Mouse (Mus musculus) CH12.LX (cell line): ENCODE data around the gene Smurf2.

Source experiments
- CTCF ChIP-seq, 2 experiments: IDR thresholded peaks in 1 of 2; conservative IDR thresholded peaks in 1 of 2; 2 replicates each; pipeline ENCODE4 v1.5.1; 2011 to 2012; ENCODE audit warnings: low read depth in 2 of 2, low read length in 2 of 2, improper control_type of control experiment in 1 of 2, inconsistent platforms in 1 of 2, mild to moderate bottlenecking in 1 of 2, moderate library complexity in 1 of 2
- EP300 ChIP-seq: IDR thresholded peaks from 2 replicates; pipeline ENCODE4 v1.6.1; 2011; ENCODE audit warnings: low read length, improper control_type of control experiment
- JUND ChIP-seq: conservative IDR thresholded peaks from 2 replicates; pipeline ENCODE4 v1.6.1; 2011; ENCODE audit warnings: low read depth, low read length, improper control_type of control experiment
- MEF2A ChIP-seq: IDR thresholded peaks from 2 replicates; pipeline ENCODE4 v1.6.1; 2014; ENCODE audit warnings: low read depth, mild to moderate bottlenecking, inconsistent platforms, low read length, improper control_type of control experiment, borderline replicate concordance
- POLR2A ChIP-seq: IDR thresholded peaks from 2 replicates; pipeline ENCODE4 v1.6.1; 2011; ENCODE audit warnings: low read depth, mild to moderate bottlenecking, improper control_type of control experiment, low read length
- ZNF384 ChIP-seq: IDR thresholded peaks from 2 replicates; pipeline ENCODE4 v1.6.1; 2012; ENCODE audit warnings: low read depth, low read length, improper control_type of control experiment, inconsistent platforms

DNA sequence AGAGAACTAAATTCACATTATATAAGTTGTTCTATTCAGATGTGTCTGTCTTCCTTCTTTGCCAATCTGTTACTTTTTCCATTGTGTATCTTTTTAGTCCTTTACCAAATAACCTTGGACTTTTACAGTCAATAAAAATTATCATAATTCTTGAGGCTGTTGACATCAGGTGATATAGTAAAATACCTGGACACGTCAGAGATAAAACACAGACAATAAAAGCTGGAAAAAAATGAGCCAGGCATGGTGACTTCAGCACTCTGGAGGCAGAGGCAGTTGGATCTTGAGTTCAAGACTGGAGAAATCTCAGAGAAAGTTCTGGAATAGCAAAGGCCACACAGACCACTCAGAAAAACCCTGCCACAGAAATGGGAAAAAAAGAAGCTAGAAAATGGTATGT is 13.3 kb downstream of the Smurf2 start:
- TF ChIP-seq POLR2A (no peak), ZNF384 (no peak), EP300 (no peak), CTCF (conservative IDR thresholded peaks at IDR 0.05 in 1 of 2, IDR thresholded peaks at IDR 0.05 in 1 of 2; ENCODE audit: low read depth in 2 of 2, low read length in 2 of 2) (no peak), MEF2A (no peak), JUND (no peak)
